Mouse (Mus musculus) adrenal gland, postnatal 14 days (tissue): Measurements from ENCODE around the gene Mia3. TPM values are rescaled to one million over a fixed set of nuclear protein-coding genes. Genes with fewer than 3 reads are reported as not detected.
"Not testable (repeated sequence)": the region's sequence is repeated elsewhere in the genome, so short reads cannot be mapped to it uniquely, and the experiment has no call there.

Source experiments
- DNase-seq: peaks from one replicate; pipeline ENCODE4 v3.0.0; 2021; ENCODE audit warnings: mixed read lengths
- long read RNA-seq, 2 experiments: library from polyadenylated mRNA; stranded (forward); transcript quantifications; one replicate each; pipeline ENCODE4 v2.0.0; 2021
- total RNA-seq: library from RNA; stranded (reverse); gene quantifications from 2 replicates; pipeline ENCODE4 v1.2.3, GENCODE M21; 2021

The Mia3 gene
- 158 and 174 TPM in 2 replicates for total RNA-seq
- long read RNA-seq, experiment 1, partial matches to known transcripts: 2 of 10 reads
- long read RNA-seq, experiment 1, other reads (novel, unspliced or antisense): 4 of 10 reads
- long read RNA-seq, experiment 2, partial matches to known transcripts: 5 of 6 reads
- long read RNA-seq, experiment 2, other reads (novel, unspliced or antisense): 1 of 6 reads

GRCm38 (mm10) chr1:183369427-183370014 lies at the start of gene Mia3:
TSS of gene Mia3 (minus strand) at chr1:183369553.
- peak; percentile 97 for DNase-seq

- no peak for DNase-seq
Measured at GRCm38 (mm10) chr1:183417873-183418272, 48.5 kb upstream of the Mia3 start, which contains the start of gene Hhipl2. TSS of gene Hhipl2 (plus strand) at chr1:183418215.

- no peak for DNase-seq
Measured at GRCm38 (mm10) chr1:183414081-183414727, 44.9 kb upstream of the Mia3 start.

- DNase-seq: no peak
Measured at GRCm38 (mm10) chr1:183403396-183403795, 34.0 kb upstream of the Mia3 start.

- peak; percentile 95 for DNase-seq
Measured at GRCm38 (mm10) chr1:183388426-183389406, 19.4 kb upstream of the Mia3 start, which contains the start of gene Taf1a. TSS of gene Taf1a (plus strand) at chr1:183388981.

GRCm38 (mm10) chr1:183387421-183387820 lies 18.1 kb upstream of the Mia3 start:
- DNase-seq: not testable (repeated sequence)

GRCm38 (mm10) chr1:183382621-183383020 lies 13.3 kb upstream of the Mia3 start:
- DNase-seq: no peak

- DNase-seq: no peak
Measured at GRCm38 (mm10) chr1:183381816-183382215, 12.5 kb upstream of the Mia3 start.

GRCm38 (mm10) chr1:183379376-183379775 lies 10.0 kb upstream of the Mia3 start:
- DNase-seq: not testable (repeated sequence)

GRCm38 (mm10) chr1:183378321-183378941 lies 9.1 kb upstream of the Mia3 start:
- peak; percentile 26 for DNase-seq

GRCm38 (mm10) chr1:183377045-183377444 lies 7.7 kb upstream of the Mia3 start:
- DNase-seq: no peak

- no peak for DNase-seq
Measured at GRCm38 (mm10) chr1:183374728-183375127, 5.4 kb upstream of the Mia3 start.

- DNase-seq: peak; percentile 45
Measured at GRCm38 (mm10) chr1:183368601-183369400, 552 bp downstream of the Mia3 start.

GRCm38 (mm10) chr1:183366361-183366760 lies 3.0 kb downstream of the Mia3 start:
- DNase-seq: no peak

GRCm38 (mm10) chr1:183363577-183363867 lies 5.8 kb downstream of the Mia3 start:
- DNase-seq: no peak

GRCm38 (mm10) chr1:183362729-183363576 lies 6.4 kb downstream of the Mia3 start:
- no peak for DNase-seq

- no peak for DNase-seq
Measured at GRCm38 (mm10) chr1:183362301-183362700, 7.1 kb downstream of the Mia3 start.

- no peak for DNase-seq
Measured at GRCm38 (mm10) chr1:183358901-183359300, 10.5 kb downstream of the Mia3 start.

GRCm38 (mm10) chr1:183349840-183350239 lies 19.5 kb downstream of the Mia3 start:
- DNase-seq: peak; percentile 80

- no peak for DNase-seq
Measured at GRCm38 (mm10) chr1:183345817-183346195, 23.5 kb downstream of the Mia3 start.
